Mouse (Mus musculus) naive thymus-derived CD4-positive, alpha-beta T cell, adult 2 months (primary cell): ENCODE results near the gene Abcf1.
A peak's percentile ranks its signal among the peaks of the same experiment; 100 is the strongest.
"Not testable (repeated sequence)": the region's sequence is repeated elsewhere in the genome, so short reads cannot be mapped to it uniquely, and the experiment has no call there.

Experiments
- DNase-seq: peaks from one replicate; pipeline ENCODE4 v3.0.0-alpha.2; 2011; ENCODE audit warnings: low read depth

The Abcf1 gene

GRCm38 (mm10) chr17:35978811-35979400, 9.3 kb upstream of the Abcf1 start:
- DNase-seq, result no peak

- DNase-seq, result peak; percentile 47
Observed at GRCm38 (mm10) chr17:35972131-35972530, 2.6 kb upstream of the Abcf1 start.

- DNase-seq, result no peak
Observed at GRCm38 (mm10) chr17:35967621-35968020, 1.9 kb downstream of the Abcf1 start.

DNA sequence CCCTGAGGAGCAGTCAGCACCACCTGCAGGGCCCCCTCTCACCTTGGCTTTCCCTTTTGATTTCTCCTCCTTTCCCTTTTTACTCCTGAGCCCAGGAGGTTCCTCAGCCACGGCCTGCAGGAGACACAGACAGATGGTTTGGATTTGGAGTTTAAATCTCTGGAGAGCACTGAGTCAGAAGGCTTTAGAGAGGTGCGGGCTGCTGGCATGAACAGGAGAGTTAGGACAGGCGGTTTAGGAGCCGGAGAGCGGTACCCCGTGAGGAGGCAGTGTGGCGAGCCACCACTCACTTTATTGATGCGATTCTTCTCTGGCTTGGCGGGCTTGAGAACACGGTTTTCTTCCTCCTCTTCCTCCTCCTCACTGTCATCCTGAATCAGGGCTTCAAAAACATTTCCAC, 6.3 kb downstream of the Abcf1 start:
- DNase-seq, result no peak

DNA sequence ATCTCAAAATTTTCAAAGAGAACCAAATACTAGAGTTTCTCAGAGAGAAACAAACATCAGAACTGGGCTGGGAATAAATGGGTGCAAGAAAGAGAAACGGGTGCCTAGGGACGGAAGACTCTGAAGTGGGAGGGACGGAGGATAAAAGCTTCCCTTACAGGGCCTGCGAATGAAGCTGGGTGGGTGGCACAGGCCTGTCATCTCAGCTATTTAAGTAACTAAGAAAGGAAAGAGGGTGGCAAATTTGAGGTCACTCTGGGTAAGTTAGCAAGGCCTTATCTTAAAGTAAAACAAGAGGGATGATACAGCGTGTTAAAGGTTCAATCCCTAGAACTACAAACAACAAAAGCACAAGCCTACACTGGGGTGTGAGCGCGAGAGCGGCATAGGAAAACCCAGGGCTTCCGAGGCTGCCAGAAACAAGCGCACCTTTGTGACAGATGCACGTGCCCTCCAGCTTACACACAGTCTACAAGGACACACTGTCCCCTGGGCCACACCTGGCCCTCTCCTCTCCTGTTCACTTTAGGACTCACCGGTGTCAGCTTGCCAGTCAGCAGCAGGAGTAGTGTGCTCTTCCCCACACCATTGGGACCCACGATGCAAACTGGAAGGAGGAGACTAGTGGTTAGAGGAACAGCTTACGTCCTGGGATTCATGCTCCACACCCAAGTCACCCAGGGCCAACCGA, 10.9 kb downstream of the Abcf1 start:
- DNase-seq, result no peak

DNA sequence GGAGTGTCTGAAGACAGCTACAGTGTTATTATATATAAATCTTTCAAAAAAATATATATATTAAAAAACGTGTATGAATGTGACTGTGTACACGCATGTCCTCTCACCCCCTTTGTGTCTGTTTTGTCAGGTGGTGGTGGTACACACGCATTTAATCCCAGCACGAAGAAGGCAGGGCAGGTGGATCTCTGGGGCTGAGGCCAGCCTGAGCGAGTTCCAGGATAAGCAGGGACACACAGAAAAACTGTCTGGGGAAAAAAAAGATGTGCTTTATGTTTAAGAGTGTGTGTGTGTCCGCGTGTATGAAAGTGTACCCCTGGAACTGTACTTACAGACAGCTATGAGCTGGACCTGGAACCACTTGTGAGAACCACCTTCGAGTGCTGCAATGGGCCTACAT, 14.9 kb downstream of the Abcf1 start:
- no peak for DNase-seq

- not testable (repeated sequence) for DNase-seq
Observed at GRCm38 (mm10) chr17:35952559-35952958, 17.0 kb downstream of the Abcf1 start.

GRCm38 (mm10) chr17:35950946-35951345, 18.6 kb downstream of the Abcf1 start:
- DNase-seq, result not testable (repeated sequence)

DNA sequence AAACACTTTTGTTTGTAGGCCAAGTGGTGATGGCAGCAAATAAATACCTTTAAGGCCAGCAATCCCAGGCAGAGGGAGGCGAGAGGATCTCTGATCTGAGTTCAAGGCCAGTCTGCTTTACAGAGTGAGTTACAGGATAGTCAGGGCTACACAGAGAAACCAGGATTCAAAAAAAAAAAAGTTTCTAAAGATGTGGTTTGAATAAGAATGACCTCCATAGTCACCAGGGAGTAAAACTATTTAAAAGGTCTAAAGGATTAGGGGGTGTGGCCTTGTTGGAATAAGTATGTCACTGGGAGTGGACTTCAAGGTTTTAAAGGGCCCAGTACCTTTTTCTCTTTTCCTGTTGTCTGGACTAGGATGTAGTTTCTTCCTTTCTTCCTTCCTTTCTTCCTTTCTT, 29.6 kb downstream of the Abcf1 start:
- no peak for DNase-seq

- no peak for DNase-seq
Observed at GRCm38 (mm10) chr17:35939108-35939507, 30.5 kb downstream of the Abcf1 start.

DNA sequence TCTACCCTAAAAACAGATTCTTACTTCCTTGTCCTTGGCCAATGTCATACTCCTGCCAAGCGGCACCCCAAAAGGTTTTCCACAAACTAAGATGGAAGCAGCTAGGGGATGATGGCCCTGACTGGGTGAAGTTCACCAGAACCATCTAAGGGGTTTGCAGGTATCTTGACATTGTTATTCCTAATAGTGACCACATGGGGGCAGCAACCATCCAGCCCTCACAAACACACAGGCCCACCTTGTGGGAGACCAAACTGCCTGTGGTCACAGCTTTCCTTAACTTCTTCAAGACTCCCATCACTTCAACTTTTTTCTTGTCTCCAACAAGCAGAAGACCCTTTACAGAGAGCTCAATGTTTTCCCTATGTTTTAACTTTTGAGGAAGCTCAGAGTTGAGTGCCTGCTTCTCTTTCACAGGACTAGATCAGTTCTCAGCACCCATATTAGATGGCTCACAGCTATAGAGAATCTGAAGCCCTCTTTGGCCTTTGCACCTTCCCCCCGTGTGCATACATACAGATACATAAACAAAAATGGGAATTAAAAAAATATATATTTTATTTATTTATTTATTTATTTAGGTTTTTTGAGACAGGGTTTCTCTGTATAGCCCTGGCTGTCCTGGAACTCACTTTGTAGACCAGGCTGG, 31.7 kb downstream of the Abcf1 start:
- DNase-seq, result peak; percentile 86

- DNase-seq, result not testable (repeated sequence)
Observed at GRCm38 (mm10) chr17:35935763-35936162, 33.8 kb downstream of the Abcf1 start.

GRCm38 (mm10) chr17:35932608-35933007, 37.0 kb downstream of the Abcf1 start:
- no peak for DNase-seq

DNA sequence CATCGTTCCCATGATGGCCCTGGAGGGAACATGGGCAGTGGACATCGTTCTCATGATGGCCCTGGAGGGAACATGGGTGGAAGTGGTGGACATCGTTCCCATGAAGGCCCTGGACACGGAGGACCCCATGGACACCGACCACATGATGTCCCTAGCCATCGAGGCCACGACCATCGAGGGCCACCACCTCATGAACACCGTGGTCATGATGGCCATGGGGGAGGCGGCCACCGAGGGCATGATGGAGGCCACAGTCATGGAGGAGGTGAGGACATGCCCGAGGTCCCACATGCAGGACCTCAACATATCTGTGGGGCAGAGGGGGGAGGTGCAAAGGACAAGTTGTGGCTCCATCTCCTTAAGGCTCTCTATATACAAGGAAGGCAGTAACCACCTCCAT, 38.9 kb downstream of the Abcf1 start:
- no peak for DNase-seq

DNA sequence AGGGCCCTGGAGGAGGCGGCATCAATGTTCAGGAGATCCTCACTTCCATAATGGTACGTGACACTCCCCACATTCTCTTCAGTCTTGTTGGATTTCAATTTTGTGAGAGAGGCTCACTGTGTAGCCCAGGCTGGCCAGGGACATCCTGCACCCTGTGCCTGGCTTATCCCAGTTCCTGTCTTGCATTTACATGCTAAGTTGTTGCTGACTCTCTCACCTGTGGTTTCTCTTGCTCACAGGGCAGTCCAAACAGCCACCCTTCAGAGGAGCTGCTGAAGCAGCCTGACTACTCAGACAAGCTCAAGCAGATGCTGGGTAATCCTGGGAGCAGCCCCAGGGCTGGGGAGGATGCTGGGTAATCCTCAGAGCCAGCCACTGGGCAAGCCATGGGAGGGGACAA, 40.0 kb downstream of the Abcf1 start:
- no peak for DNase-seq

DNA sequence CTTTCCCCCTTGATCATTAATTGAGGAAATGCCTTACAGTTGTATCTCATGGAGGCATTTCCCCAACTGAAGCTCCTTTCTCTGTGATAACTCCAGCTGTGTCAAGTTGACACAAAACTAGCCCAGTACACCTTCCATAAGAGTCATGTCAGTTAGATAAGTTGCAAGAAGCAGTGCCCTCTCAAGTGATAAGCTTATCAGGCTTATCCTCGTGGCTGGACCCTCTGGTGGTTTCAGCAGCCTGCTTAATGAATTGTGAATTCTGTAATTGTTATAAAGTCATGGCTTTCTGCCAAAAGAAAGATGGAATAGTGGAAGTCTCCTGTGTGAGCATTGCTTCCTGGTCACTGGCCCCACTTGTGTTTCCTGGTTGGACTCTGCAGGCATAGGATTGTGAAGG, 42.1 kb downstream of the Abcf1 start:
- no peak for DNase-seq

GRCm38 (mm10) chr17:35923281-35923680, 46.3 kb downstream of the Abcf1 start:
- DNase-seq, result no peak

GRCm38 (mm10) chr17:35922566-35922965, 47.0 kb downstream of the Abcf1 start:
- no peak for DNase-seq

DNA sequence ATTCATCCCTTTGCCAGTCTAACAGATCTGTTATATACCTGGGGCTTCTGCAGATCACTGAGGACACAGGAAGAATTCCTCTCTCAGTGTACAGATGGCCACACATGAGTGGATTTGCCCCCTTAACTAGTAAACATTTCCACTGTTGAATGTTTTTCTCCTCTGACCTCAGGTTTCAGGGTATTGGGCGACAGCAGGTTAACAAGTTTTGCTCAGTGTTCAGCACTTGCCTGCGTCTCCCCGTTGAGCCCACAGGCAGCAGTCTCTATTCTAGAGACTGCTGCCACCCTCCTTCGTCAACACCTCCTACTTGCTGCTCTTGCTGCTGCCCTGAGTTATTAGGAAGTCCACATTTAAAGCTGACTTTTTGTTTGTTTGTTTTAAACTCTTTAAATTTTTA, 47.9 kb downstream of the Abcf1 start:
- DNase-seq, result no peak

DNA sequence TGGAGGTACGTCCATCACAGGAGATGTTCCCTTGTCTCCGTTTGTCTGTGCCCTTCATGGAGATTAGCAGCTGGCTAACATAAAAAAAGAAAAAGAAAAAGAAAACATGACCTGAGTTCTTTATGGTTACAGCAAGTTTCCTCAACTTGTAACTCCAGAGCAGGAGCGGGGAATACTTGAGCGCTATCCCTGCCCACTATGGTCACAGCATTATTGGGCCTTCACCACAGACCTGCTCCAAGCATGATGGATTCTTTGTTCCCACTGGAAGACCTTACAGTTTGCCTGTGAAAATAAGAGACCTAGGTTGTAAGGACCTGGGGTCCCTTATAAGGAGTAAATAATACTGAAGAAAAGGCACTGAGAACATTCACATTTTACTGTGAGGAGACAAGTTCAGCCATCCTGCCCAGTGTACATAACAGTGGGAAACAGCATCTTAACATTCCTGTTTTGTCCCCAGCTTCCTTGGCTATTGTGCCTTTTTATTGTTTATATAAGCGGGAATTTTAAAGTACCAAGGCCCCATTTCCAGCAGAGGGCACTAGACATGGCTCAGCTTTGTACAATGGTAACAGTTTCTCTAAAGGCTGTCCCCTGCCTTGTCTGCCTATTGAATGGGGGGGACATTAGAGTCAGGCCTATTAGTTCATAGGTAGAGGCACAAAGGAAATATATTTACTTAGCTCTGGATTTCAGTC, 48.5 kb downstream of the Abcf1 start:
- DNase-seq, result peak; percentile 61

DNA sequence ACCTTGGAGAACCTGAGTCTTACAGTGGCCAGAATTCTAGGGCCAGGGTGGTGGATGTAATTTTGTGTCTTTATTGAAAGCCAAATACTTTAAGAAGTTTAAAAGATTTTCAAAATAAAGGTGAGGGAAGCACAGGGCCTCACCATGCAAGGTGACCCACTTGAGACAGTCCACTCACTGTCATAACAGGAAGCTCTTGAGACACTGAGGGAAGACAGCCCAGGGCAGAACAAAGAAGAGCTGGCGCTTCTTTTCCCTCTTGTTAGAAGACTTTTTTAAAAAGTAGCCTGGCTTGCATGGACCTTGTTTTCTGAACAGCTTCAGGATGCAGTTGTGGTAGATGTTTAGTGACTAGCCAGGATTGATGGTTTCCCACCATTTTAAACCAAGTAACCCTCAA, 49.2 kb downstream of the Abcf1 start:
- no peak for DNase-seq

DNA sequence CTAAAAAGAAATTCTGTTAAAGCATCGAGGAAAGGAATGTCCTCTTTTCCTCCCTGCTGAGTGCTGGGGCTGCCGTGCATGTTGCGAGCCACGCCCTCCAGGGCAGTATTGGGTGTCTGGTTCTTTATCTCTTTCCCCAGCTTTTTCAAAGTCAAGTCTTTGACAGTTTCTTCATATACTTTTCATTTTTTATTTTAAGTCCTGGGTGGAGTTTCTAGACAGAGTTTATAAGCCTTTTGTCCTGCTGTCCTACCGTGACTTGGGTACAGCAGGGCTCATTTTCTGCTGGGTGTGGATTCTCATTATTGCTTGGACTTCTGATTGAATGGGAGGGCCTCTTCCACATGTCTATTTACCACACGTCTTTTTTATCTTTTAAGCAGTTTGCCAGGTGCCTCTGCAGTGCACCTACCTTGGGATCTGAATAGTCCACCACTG, 49.7 kb downstream of the Abcf1 start:
- no peak for DNase-seq
